Comparison of ENCODE assay signal across 8 mouse cellular contexts in genomic region chr5:108628891-108629633, GRCm38 (mm10). TPM values are rescaled to one million over a fixed set of nuclear protein-coding genes. Genes with fewer than 3 reads are reported as not detected.
DNase-seq lines count a peak whose midpoint lies in the region; ATAC-seq lines count a peak whose summit lies in the region.

No protein-coding gene starts in this region.

- H3K4me1 ChIP-seq in heart, embryonic 14.5 days (ENCODE audit: control insufficient read depth in 2 of 2, insufficient read depth in 2 of 2, low read length in 2 of 2), result peaks cover 4 to 17% of the 10 kb centered on the region in 2 experiments; a peak in 3 of 4 replicates
- peaks cover 10% of the 10 kb centered on the region for H3K4me1 ChIP-seq in embryonic facial prominence, embryonic 14.5 days (ENCODE audit: control insufficient read depth, insufficient read depth, low read length)
- peaks cover 18% of the 10 kb centered on the region for H3K4me1 ChIP-seq in neural tube, embryonic 12.5 days

- H3K27me3 ChIP-seq in heart, embryonic 14.5 days (ENCODE audit: control insufficient read depth, insufficient read depth, low read length), result no peaks in the 10 kb centered on the region
- no peaks in the 10 kb centered on the region for H3K27me3 ChIP-seq in embryonic facial prominence, embryonic 14.5 days (replicated peaks; ENCODE audit: control insufficient read depth, insufficient read depth, low read length)
- H3K27me3 ChIP-seq in neural tube, embryonic 12.5 days (replicated peaks), result no peaks in the 10 kb centered on the region

- no peak for DNase-seq in heart, adult 11 months
- DNase-seq in CD8-positive naive resting alpha-beta T cell, adult 2 months (ENCODE audit: low read depth in 2 of 2, low spot score in 2 of 2), result peak; percentile 10 to 36
- no peak for DNase-seq in embryonic facial prominence, embryonic 14.5 days (ENCODE audit: low spot score)
- peak; percentile 28 for DNase-seq in large intestine, adult 2 months (ENCODE audit: low read depth, low spot score)
- no peak for DNase-seq in B cell, adult 2 months
- DNase-seq in frontal cortex, postnatal 10 days (ENCODE audit: low spot score in 2 of 2), result no peak

- WGBS in heart, embryonic 14.5 days, result 2% methylated on average over 32 of the region's 32 CpGs
- WGBS in embryonic facial prominence, embryonic 14.5 days, result 3% methylated on average over 27 of the region's 32 CpGs
- under 1% methylated on average over 32 of the region's 32 CpGs for WGBS in large intestine, adult 2 months
- 2% methylated on average over 32 of the region's 32 CpGs for WGBS in neural tube, embryonic 12.5 days

- peak overlapping the region; percentile 68 to 89 for H3K27ac ChIP-seq in heart, embryonic 14.5 days (replicated peaks in 1 of 2; ENCODE audit: control insufficient read depth in 1 of 2, insufficient read depth in 1 of 2, low read depth in 2 of 2, low read length in 2 of 2)
- H3K27ac ChIP-seq in embryonic facial prominence, embryonic 14.5 days (replicated peaks; ENCODE audit: low read depth, low read length), result peak overlapping the region; percentile 91
- H3K27ac ChIP-seq in neural tube, embryonic 12.5 days, result peak overlapping the region; percentile 79

- ATAC-seq in heart, embryonic 14.5 days (ENCODE audit: insufficient number of reproducible peaks, insufficient read depth, low FRiP score, low read depth), result peak; percentile 81
- ATAC-seq in embryonic facial prominence, embryonic 14.5 days (ENCODE audit: low read depth), result peak; percentile 87
- ATAC-seq in neural tube, embryonic 12.5 days (ENCODE audit: low FRiP score, low read depth), result peak; percentile 84

- peak overlapping the region; percentile 95 for H3K4me2 ChIP-seq in heart, embryonic 14.5 days (ENCODE audit: low read length)
- H3K4me2 ChIP-seq in embryonic facial prominence, embryonic 14.5 days (ENCODE audit: low read depth, low read length), result peak overlapping the region; percentile 82
- peak overlapping the region; percentile 89 for H3K4me2 ChIP-seq in neural tube, embryonic 12.5 days (replicated peaks)

- H3K9me3 ChIP-seq in heart, embryonic 14.5 days (ENCODE audit: control insufficient read depth, low read length), result no peaks in the 10 kb centered on the region
- H3K9me3 ChIP-seq in embryonic facial prominence, embryonic 14.5 days (ENCODE audit: control insufficient read depth, low read length), result no peaks in the 10 kb centered on the region
- no peaks in the 10 kb centered on the region for H3K9me3 ChIP-seq in neural tube, embryonic 12.5 days

- peak overlapping the region; percentile 72 to 93 for H3K4me3 ChIP-seq in heart, embryonic 14.5 days (ENCODE audit: control insufficient read depth in 1 of 2, insufficient read depth in 1 of 2, low read depth in 1 of 2, low read length in 2 of 2)
- peak overlapping the region; percentile 86 for H3K4me3 ChIP-seq in embryonic facial prominence, embryonic 14.5 days (ENCODE audit: low read depth, low read length)
- peak overlapping the region; percentile 82 for H3K4me3 ChIP-seq in neural tube, embryonic 12.5 days

- H3K36me3 ChIP-seq in heart, embryonic 14.5 days (ENCODE audit: control insufficient read depth, insufficient read depth, low read length), result peaks cover 9% of the 10 kb centered on the region
- H3K36me3 ChIP-seq in embryonic facial prominence, embryonic 14.5 days (ENCODE audit: control insufficient read depth, insufficient read depth, low read length), result peaks cover 8% of the 10 kb centered on the region
- H3K36me3 ChIP-seq in neural tube, embryonic 12.5 days, result peaks cover 7% of the 10 kb centered on the region

- peak overlapping the region; percentile 96 for H3K9ac ChIP-seq in heart, embryonic 14.5 days (ENCODE audit: low read length)
- H3K9ac ChIP-seq in embryonic facial prominence, embryonic 14.5 days (ENCODE audit: low read depth, low read length), result peak overlapping the region; percentile 94
- peak overlapping the region; percentile 89 for H3K9ac ChIP-seq in neural tube, embryonic 12.5 days

RNA-seq across cellular contexts. Expression of gene Gak, which starts 0.5 kb away (rescaled TPM):
- polyA plus RNA-seq in heart, embryonic 14.5 days (2014; fragmentation: Nextera tagmentation; extraction: Ambion mirVana), result 25.9 and 26.8 TPM in 2 replicates
- polyA plus RNA-seq in embryonic facial prominence, embryonic 14.5 days (2014; fragmentation: Nextera tagmentation; extraction: Ambion mirVana), result 46.2 and 48.6 TPM in 2 replicates
- polyA plus RNA-seq in large intestine, adult 2 months (2012; rRNA removed), result 102 and 141 TPM in 2 replicates
- 52.0 and 58.9 TPM in 2 replicates for polyA plus RNA-seq in neural tube, embryonic 12.5 days (2016; fragmentation: Nextera tagmentation; extraction: Ambion mirVana)

RNA-seq across cellular contexts. Expression of gene Tmem175, which starts 0.5 kb away (rescaled TPM):
- 22.1 and 22.2 TPM in 2 replicates for polyA plus RNA-seq in heart, embryonic 14.5 days (2014; fragmentation: Nextera tagmentation; extraction: Ambion mirVana)
- polyA plus RNA-seq in embryonic facial prominence, embryonic 14.5 days (2014; fragmentation: Nextera tagmentation; extraction: Ambion mirVana), result 31.0 and 40.1 TPM in 2 replicates
- polyA plus RNA-seq in large intestine, adult 2 months (2012; rRNA removed), result 26.3 and 32.6 TPM in 2 replicates
- polyA plus RNA-seq in neural tube, embryonic 12.5 days (2016; fragmentation: Nextera tagmentation; extraction: Ambion mirVana), result 18.1 and 18.3 TPM in 2 replicates

RNA-seq across cellular contexts. Expression of gene Idua, which starts 31.1 kb away (rescaled TPM):
- 14.5 and 14.9 TPM in 2 replicates for polyA plus RNA-seq in heart, embryonic 14.5 days (2014; fragmentation: Nextera tagmentation; extraction: Ambion mirVana)
- 13.6 and 14.5 TPM in 2 replicates for polyA plus RNA-seq in embryonic facial prominence, embryonic 14.5 days (2014; fragmentation: Nextera tagmentation; extraction: Ambion mirVana)
- 7.7 and 16.0 TPM in 2 replicates for polyA plus RNA-seq in large intestine, adult 2 months (2012; rRNA removed)
- 8.0 and 8.2 TPM in 2 replicates for polyA plus RNA-seq in neural tube, embryonic 12.5 days (2016; fragmentation: Nextera tagmentation; extraction: Ambion mirVana)

RNA-seq across cellular contexts. Expression of gene Dgkq, which starts 40.4 kb away (rescaled TPM):
- polyA plus RNA-seq in heart, embryonic 14.5 days (2014; fragmentation: Nextera tagmentation; extraction: Ambion mirVana), result 5.6 and 6.6 TPM in 2 replicates
- 9.6 and 9.8 TPM in 2 replicates for polyA plus RNA-seq in embryonic facial prominence, embryonic 14.5 days (2014; fragmentation: Nextera tagmentation; extraction: Ambion mirVana)
- 29.1 and 72.1 TPM in 2 replicates for polyA plus RNA-seq in large intestine, adult 2 months (2012; rRNA removed)
- polyA plus RNA-seq in neural tube, embryonic 12.5 days (2016; fragmentation: Nextera tagmentation; extraction: Ambion mirVana), result 19.8 and 23.5 TPM in 2 replicates

RNA-seq across cellular contexts. Expression of gene Slc26a1, which starts 46.3 kb away (rescaled TPM):
- 0.40 and 0.53 TPM in 2 replicates for polyA plus RNA-seq in heart, embryonic 14.5 days (2014; fragmentation: Nextera tagmentation; extraction: Ambion mirVana)
- 1.2 and 1.6 TPM in 2 replicates for polyA plus RNA-seq in embryonic facial prominence, embryonic 14.5 days (2014; fragmentation: Nextera tagmentation; extraction: Ambion mirVana)
- polyA plus RNA-seq in large intestine, adult 2 months (2012; rRNA removed), result not detected in 2 replicates
- 1.2 and 1.6 TPM in 2 replicates for polyA plus RNA-seq in neural tube, embryonic 12.5 days (2016; fragmentation: Nextera tagmentation; extraction: Ambion mirVana)

Comparison
In these comparisons a context has a peak if more than half of its experiments do, and no peak if none do; other contexts are left out.
1. DNase-seq: peak in CD8-positive naive resting alpha-beta T cell, adult 2 months (2 of 2) and large intestine, adult 2 months (single experiment); none in heart, adult 11 months (single experiment), embryonic facial prominence, embryonic 14.5 days (single experiment), B cell, adult 2 months (0 of 2) and frontal cortex, postnatal 10 days (0 of 2).
2. Peak in every context shown above with its lines, with median percentiles within 50 percentile points of each other: ATAC-seq, H3K27ac ChIP-seq, H3K4me2 ChIP-seq, H3K4me3 ChIP-seq and H3K9ac ChIP-seq.